Mouse (Mus musculus): ENCODE results near the gene Kif28. TPM values are rescaled to one million over a fixed set of nuclear protein-coding genes. Genes with fewer than 3 reads are reported as not detected.
"Not testable (repeated sequence)": the region's sequence is repeated elsewhere in the genome, so short reads cannot be mapped to it uniquely, and the experiment has no call there.

Kif28 gene
- polyA plus RNA-seq, 1 experiment: 0.79 TPM

GRCm38 (mm10) chr1:179734500-179735474, 10.3 kb downstream of the Kif28 start:
- Histone ChIP-seq H3K4me1 (ENCODE audit: control insufficient read depth, insufficient read depth, low read length) (no peaks in the 10 kb centered on the region), H3K9ac (ENCODE audit: low read depth, poor library complexity, severe bottlenecking) (0 out of 2 replicates have a peak overlapping the region, but pooled peaks have one; percentile 19), H3K9me3 (replicated peaks; ENCODE audit: control insufficient read depth, insufficient read depth, low read length, poor library complexity, severe bottlenecking) (no peaks in the 10 kb centered on the region), H3K27me3 (ENCODE audit: control insufficient read depth, insufficient read depth, low read length, poor library complexity, severe bottlenecking) (no peaks in the 10 kb centered on the region), H3K36me3 (ENCODE audit: control insufficient read depth, insufficient read depth, low read length, poor library complexity, severe bottlenecking) (no peaks in the 10 kb centered on the region), H3K27ac (ENCODE audit: insufficient read depth, low read length) (no peak overlapping the region), H3K4me3 (ENCODE audit: low read depth, low read length) (peak overlapping the region; percentile 53)
- TF ChIP-seq CTCF (IDR thresholded peaks at IDR 0.05; ENCODE audit: low read depth, low read length): peak; percentile 89
- no peak for TF ChIP-seq EP300 (IDR thresholded peaks at IDR 0.05; ENCODE audit: insufficient read depth, low read depth, low read length)
- no peak for TF ChIP-seq POLR2A (IDR thresholded peaks at IDR 0.05; ENCODE audit: insufficient read depth, low read length)

DNA sequence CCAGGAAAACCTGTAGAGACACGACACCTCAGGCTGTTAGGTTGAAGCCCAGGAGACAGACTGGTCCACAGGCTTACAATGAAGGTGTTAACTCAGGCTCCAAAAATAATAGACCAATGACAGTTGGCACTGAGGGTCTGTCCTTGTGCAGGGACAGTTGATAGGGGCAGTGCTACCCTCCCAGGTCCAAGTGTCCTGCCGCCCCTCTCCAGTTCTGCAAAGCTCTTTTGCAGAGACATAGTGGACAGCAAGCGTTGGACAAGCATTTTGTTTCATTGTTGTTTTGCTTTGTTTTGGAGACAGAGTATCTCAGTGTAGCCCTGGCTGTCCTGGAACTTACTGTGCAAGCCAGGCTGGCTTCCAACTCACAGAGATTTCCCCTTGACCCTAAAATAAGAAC, 13.7 kb downstream of the Kif28 start:
- no peak for TF ChIP-seq EP300 (IDR thresholded peaks at IDR 0.05; ENCODE audit: insufficient read depth, low read depth, low read length)
- no peak for TF ChIP-seq CTCF (IDR thresholded peaks at IDR 0.05; ENCODE audit: low read depth, low read length)
- no peak for TF ChIP-seq POLR2A (IDR thresholded peaks at IDR 0.05; ENCODE audit: insufficient read depth, low read length)
- Histone ChIP-seq H3K27ac (ENCODE audit: insufficient read depth, low read length) (no peak overlapping the region), H3K9me3 (replicated peaks; ENCODE audit: control insufficient read depth, insufficient read depth, low read length, poor library complexity, severe bottlenecking) (no peaks in the 10 kb centered on the region), H3K4me3 (ENCODE audit: low read depth, low read length) (no peak overlapping the region), H3K27me3 (ENCODE audit: control insufficient read depth, insufficient read depth, low read length, poor library complexity, severe bottlenecking) (no peaks in the 10 kb centered on the region), H3K4me1 (ENCODE audit: control insufficient read depth, insufficient read depth, low read length) (no peaks in the 10 kb centered on the region), H3K36me3 (ENCODE audit: control insufficient read depth, insufficient read depth, low read length, poor library complexity, severe bottlenecking) (no peaks in the 10 kb centered on the region), H3K9ac (ENCODE audit: low read depth, poor library complexity, severe bottlenecking) (no peak overlapping the region)

- Histone ChIP-seq H3K27me3 (ENCODE audit: control insufficient read depth, insufficient read depth, low read length, poor library complexity, severe bottlenecking) (no peaks in the 10 kb centered on the region), H3K9ac (ENCODE audit: low read depth, poor library complexity, severe bottlenecking) (no peak overlapping the region), H3K4me1 (ENCODE audit: control insufficient read depth, insufficient read depth, low read length) (no peaks in the 10 kb centered on the region), H3K27ac (ENCODE audit: insufficient read depth, low read length) (no peak overlapping the region), H3K36me3 (ENCODE audit: control insufficient read depth, insufficient read depth, low read length, poor library complexity, severe bottlenecking) (no peaks in the 10 kb centered on the region), H3K9me3 (replicated peaks; ENCODE audit: control insufficient read depth, insufficient read depth, low read length, poor library complexity, severe bottlenecking) (no peaks in the 10 kb centered on the region), H3K4me3 (ENCODE audit: low read depth, low read length) (no peak overlapping the region)
- TF ChIP-seq POLR2A (IDR thresholded peaks at IDR 0.05; ENCODE audit: insufficient read depth, low read length) (no peak), CTCF (IDR thresholded peaks at IDR 0.05; ENCODE audit: low read depth, low read length) (peak; percentile 19), EP300 (IDR thresholded peaks at IDR 0.05; ENCODE audit: insufficient read depth, low read depth, low read length) (no peak)
Measured at GRCm38 (mm10) chr1:179728661-179729060, 16.4 kb downstream of the Kif28 start.

GRCm38 (mm10) chr1:179722811-179723469, 22.1 kb downstream of the Kif28 start:
- Histone ChIP-seq H3K36me3 (ENCODE audit: control insufficient read depth, insufficient read depth, low read length, poor library complexity, severe bottlenecking) (no peaks in the 10 kb centered on the region), H3K9ac (ENCODE audit: low read depth, poor library complexity, severe bottlenecking) (no peak overlapping the region), H3K4me3 (ENCODE audit: low read depth, low read length) (no peak overlapping the region), H3K4me1 (ENCODE audit: control insufficient read depth, insufficient read depth, low read length) (no peaks in the 10 kb centered on the region), H3K9me3 (replicated peaks; ENCODE audit: control insufficient read depth, insufficient read depth, low read length, poor library complexity, severe bottlenecking) (no peaks in the 10 kb centered on the region; the same call in 1 of the 2 replicates), H3K27me3 (ENCODE audit: control insufficient read depth, insufficient read depth, low read length, poor library complexity, severe bottlenecking) (no peaks in the 10 kb centered on the region), H3K27ac (ENCODE audit: insufficient read depth, low read length) (no peak overlapping the region)
- TF ChIP-seq EP300 (IDR thresholded peaks at IDR 0.05; ENCODE audit: insufficient read depth, low read depth, low read length): no peak
- no peak for TF ChIP-seq CTCF (IDR thresholded peaks at IDR 0.05; ENCODE audit: low read depth, low read length)
- no peak for TF ChIP-seq POLR2A (IDR thresholded peaks at IDR 0.05; ENCODE audit: insufficient read depth, low read length)

DNA sequence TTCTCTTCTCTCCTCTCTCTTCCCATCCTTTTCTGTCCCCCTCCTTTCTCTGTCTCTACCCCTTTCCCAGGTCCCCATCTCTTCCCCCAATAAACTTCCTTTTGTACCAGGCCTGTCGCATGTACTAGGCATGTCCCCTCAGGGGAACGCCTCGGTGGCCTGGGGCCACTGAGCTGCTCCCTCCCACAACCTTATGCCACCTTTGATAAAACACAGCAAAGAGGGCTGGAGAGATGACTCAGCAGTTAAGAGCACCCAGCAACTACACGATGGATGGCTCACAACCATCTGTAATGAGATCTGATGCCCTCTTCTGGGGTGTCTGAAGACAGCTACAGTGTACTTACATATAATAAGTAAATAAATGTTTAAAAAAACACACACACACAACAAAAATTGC, 29.3 kb downstream of the Kif28 start:
- H3K4me1 ChIP-seq (ENCODE audit: control insufficient read depth, insufficient read depth, low read length): no peaks in the 10 kb centered on the region
- H3K9ac ChIP-seq (ENCODE audit: low read depth, poor library complexity, severe bottlenecking): no peak overlapping the region
- H3K36me3 ChIP-seq (ENCODE audit: control insufficient read depth, insufficient read depth, low read length, poor library complexity, severe bottlenecking): no peaks in the 10 kb centered on the region
- no peak overlapping the region for H3K4me3 ChIP-seq (ENCODE audit: low read depth, low read length)
- no peak overlapping the region for H3K27ac ChIP-seq (ENCODE audit: insufficient read depth, low read length)
- peaks cover 8% of the 10 kb centered on the region for H3K9me3 ChIP-seq (replicated peaks; ENCODE audit: control insufficient read depth, insufficient read depth, low read length, poor library complexity, severe bottlenecking)
- TF ChIP-seq CTCF (IDR thresholded peaks at IDR 0.05; ENCODE audit: low read depth, low read length) (no peak), POLR2A (IDR thresholded peaks at IDR 0.05; ENCODE audit: insufficient read depth, low read length) (no peak), EP300 (IDR thresholded peaks at IDR 0.05; ENCODE audit: insufficient read depth, low read depth, low read length) (no peak)
- no peaks in the 10 kb centered on the region for H3K27me3 ChIP-seq (ENCODE audit: control insufficient read depth, insufficient read depth, low read length, poor library complexity, severe bottlenecking)

DNA sequence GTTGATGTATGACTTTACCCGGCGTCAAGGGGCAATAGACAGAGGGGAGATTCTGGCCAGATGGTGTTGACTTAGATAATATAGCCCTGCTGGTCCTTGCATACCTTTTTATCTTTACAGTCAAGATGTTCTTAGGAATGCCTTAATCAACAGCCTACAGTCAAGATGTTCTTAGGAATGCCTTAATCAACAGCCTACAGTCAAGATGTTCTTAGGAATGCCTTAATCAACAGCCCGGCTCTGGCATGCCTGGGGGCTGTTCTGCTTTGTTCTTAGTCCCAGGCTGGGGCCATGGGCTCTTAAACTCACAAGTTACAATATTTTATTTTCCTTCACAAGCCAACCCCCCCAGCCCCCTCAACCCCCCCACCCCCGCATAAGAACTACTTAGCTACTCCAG, 29.8 kb downstream of the Kif28 start:
- H3K9ac ChIP-seq (ENCODE audit: low read depth, poor library complexity, severe bottlenecking); H3K9me3 ChIP-seq (replicated peaks; ENCODE audit: control insufficient read depth, insufficient read depth, low read length, poor library complexity, severe bottlenecking); H3K27ac ChIP-seq (ENCODE audit: insufficient read depth, low read length); H3K4me1 ChIP-seq (ENCODE audit: control insufficient read depth, insufficient read depth, low read length); H3K4me3 ChIP-seq (ENCODE audit: low read depth, low read length); H3K36me3 ChIP-seq (ENCODE audit: control insufficient read depth, insufficient read depth, low read length, poor library complexity, severe bottlenecking); H3K27me3 ChIP-seq (ENCODE audit: control insufficient read depth, insufficient read depth, low read length, poor library complexity, severe bottlenecking): not testable (repeated sequence)
